Mouse (Mus musculus) small intestine, adult 2 months (tissue): Measurements from ENCODE around the gene Fmn2.

Source experiments
- CTCF ChIP-seq: fragments of 200-500 bp; IDR thresholded peaks from 2 replicates; pipeline ENCODE4 v1.5.1; 2012; ENCODE audit warnings: low read depth, mild to moderate bottlenecking, control low read depth, inconsistent platforms, low read length, moderate library complexity, mixed read lengths; ENCODE audit not compliant: insufficient replicate concordance, insufficient read length; ENCODE audit errors: extremely low read depth
- POLR2A ChIP-seq: fragments of 200-500 bp; IDR thresholded peaks from 2 replicates; pipeline ENCODE4 v1.6.1; 2012; ENCODE audit warnings: low read depth, mild to moderate bottlenecking, control low read depth, inconsistent platforms, low read length, moderate library complexity

GRCm38 (mm10) chr1:174674586-174674985, 173.0 kb downstream of the Fmn2 start:
- TF ChIP-seq CTCF (no peak; the same call in 1 of the 2 replicates), POLR2A (no peak)
